Mouse (Mus musculus) midbrain, postnatal 0 days (tissue): ENCODE measurements around the gene 1110017D15Rik. TPM values are rescaled to one million over a fixed set of nuclear protein-coding genes. Genes with fewer than 3 reads are reported as not detected.

Experiments used
- ATAC-seq: fragments of 200-750 bp; cut with Nextera tagmentation; 2 replicates; pipeline ENCODE4 v1.8.0; 2017; ENCODE audit warnings: moderate number of reproducible peaks, mild to moderate bottlenecking, moderate TSS enrichment, moderate library complexity; ENCODE audit not compliant: low FRiP score
- DNase-seq: peaks from one replicate; pipeline ENCODE4 v3.0.0-alpha.2; 2015; ENCODE audit warnings: low spot score
- H3K27ac ChIP-seq: fragments of 300-500 bp; sonication (generic); 2 replicates; pipeline ENCODE4 v1.5.1; 2014; ENCODE audit warnings: low read depth, mild to moderate bottlenecking, low read length, mixed read lengths
- H3K27me3 ChIP-seq: fragments of 300-500 bp; sonication (generic); 2 replicates; pipeline ENCODE4 v1.6.1; 2014; ENCODE audit warnings: low read length, control low read depth, mixed read lengths; ENCODE audit not compliant: insufficient read depth
- H3K36me3 ChIP-seq: fragments of 300-500 bp; sonication (generic); 2 replicates; pipeline ENCODE4 v1.6.1; 2014; ENCODE audit warnings: low read length, control low read depth, mixed read lengths; ENCODE audit not compliant: insufficient read depth
- H3K4me1 ChIP-seq: fragments of 300-500 bp; sonication (generic); 2 replicates; pipeline ENCODE4 v1.6.1; 2014; ENCODE audit warnings: mild to moderate bottlenecking, control low read depth, antibody characterized with exemption, low read length, mixed read lengths; ENCODE audit not compliant: insufficient read depth
- H3K4me2 ChIP-seq: fragments of 300-500 bp; sonication (generic); 2 replicates; pipeline ENCODE4 v1.6.1; 2014; ENCODE audit warnings: low read depth, mild to moderate bottlenecking, low read length, mixed read lengths; ENCODE audit not compliant: poor library complexity, severe bottlenecking
- H3K4me3 ChIP-seq: fragments of 300-500 bp; sonication (generic); 2 replicates; pipeline ENCODE4 v1.5.1; 2014; ENCODE audit warnings: low read depth, mild to moderate bottlenecking, low read length, moderate library complexity
- H3K9ac ChIP-seq: fragments of 300-500 bp; sonication (generic); replicated peaks from 2 replicates; pipeline ENCODE4 v1.6.1; 2014; ENCODE audit warnings: mild to moderate bottlenecking, low read length, moderate library complexity, mixed read lengths; ENCODE audit not compliant: poor library complexity, severe bottlenecking
- H3K9me3 ChIP-seq: fragments of 300-500 bp; sonication (generic); 2 replicates; pipeline ENCODE4 v1.6.1; 2016; ENCODE audit warnings: low read length, control low read depth
- CTCF ChIP-seq: IDR thresholded peaks from 2 replicates; pipeline ENCODE4 v1.5.1; 2016; ENCODE audit warnings: antibody characterized with exemption, mild to moderate bottlenecking
- WGBS: fragments of 180-500 bp; shearing (Covaris S2); extraction: QIAGEN DNeasy Blood & Tissue Kit; methylation state at CpG from one replicate; pipeline ENCODE4 v1.1.7; 2014; 5-methylcytosine and 5-hydroxymethylcytosine counted together
- polyA plus RNA-seq: library from polyadenylated mRNA; unstranded; fragments of >200 nt; fragmentation: Nextera tagmentation; extraction: Ambion mirVana; gene quantifications from 2 replicates; pipeline ENCODE4 v1.2.1, GENCODE M21; 2015
- total RNA-seq: library from RNA; depleted of rRNA; stranded (reverse); fragments of >200 nt; gene quantifications from 2 replicates; pipeline ENCODE4 v1.2.3, GENCODE M21; 2014; rRNA removed

Gene 1110017D15Rik
- total and polyA plus RNA-seq, 2 experiments from 2014 or later: 11.8 to 20.7 TPM

GRCm38 (mm10) chr4:41460690-41461089, 56.4 kb downstream of the 1110017D15Rik start:
- Histone ChIP-seq H3K4me1 (no peaks in the 10 kb centered on the region), H3K27me3 (no peaks in the 10 kb centered on the region), H3K9ac (no peak overlapping the region), H3K4me2 (no peak overlapping the region), H3K36me3 (no peaks in the 10 kb centered on the region), H3K27ac (no peak overlapping the region), H3K9me3 (no peaks in the 10 kb centered on the region), H3K4me3 (no peak overlapping the region)
- DNase-seq: no peak
- no peak for ATAC-seq
- no peak for TF ChIP-seq CTCF
- 94% methylated on average over 1 of the region's 1 CpGs for WGBS

Other genes with a start within 250 kb of the 1110017D15Rik start
- gene Ubap2, start 242.2 kb downstream of the 1110017D15Rik start, total RNA-seq: 19.1 and 36.1 TPM in 2 replicates
- gene Ubap2, start 242.2 kb downstream of the 1110017D15Rik start, polyA plus RNA-seq: 36.2 and 38.5 TPM in 2 replicates
- 61.2 and 65.8 TPM in 2 replicates for gene Dcaf12, start 202.4 kb downstream of the 1110017D15Rik start, total RNA-seq
- gene Dcaf12, start 202.4 kb downstream of the 1110017D15Rik start, polyA plus RNA-seq: 52.6 and 53.2 TPM in 2 replicates
- gene Ubap1, start 168.3 kb downstream of the 1110017D15Rik start, total RNA-seq: 35.0 and 42.1 TPM in 2 replicates
- gene Ubap1, start 168.3 kb downstream of the 1110017D15Rik start, polyA plus RNA-seq: 55.1 and 58.8 TPM in 2 replicates
- 2.7 and 4.9 TPM in 2 replicates for gene Kif24, start 52.4 kb downstream of the 1110017D15Rik start, total RNA-seq
- gene Kif24, start 52.4 kb downstream of the 1110017D15Rik start, polyA plus RNA-seq: 1.4 TPM in 2 replicates
- gene Nudt2, start 52.2 kb downstream of the 1110017D15Rik start, total RNA-seq: 28.3 and 41.0 TPM in 2 replicates
- 70.7 and 79.9 TPM in 2 replicates for gene Nudt2, start 52.2 kb downstream of the 1110017D15Rik start, polyA plus RNA-seq
- gene AI464131, start 14.3 kb downstream of the 1110017D15Rik start, total RNA-seq: 40.5 and 46.0 TPM in 2 replicates
- gene AI464131, start 14.3 kb downstream of the 1110017D15Rik start, polyA plus RNA-seq: 15.7 and 18.1 TPM in 2 replicates
- gene Fam219a, start 52.2 kb upstream of the 1110017D15Rik start, total RNA-seq: 125 and 130 TPM in 2 replicates
- gene Fam219a, start 52.2 kb upstream of the 1110017D15Rik start, polyA plus RNA-seq: 20.5 and 24.1 TPM in 2 replicates
- 1.7 and 6.1 TPM in 2 replicates for gene Dnaic1, start 52.4 kb upstream of the 1110017D15Rik start, total RNA-seq
- 3.2 and 3.8 TPM in 2 replicates for gene Dnaic1, start 52.4 kb upstream of the 1110017D15Rik start, polyA plus RNA-seq
- gene Enho, start 123.0 kb upstream of the 1110017D15Rik start, total RNA-seq: 167 and 217 TPM in 2 replicates
- gene Enho, start 123.0 kb upstream of the 1110017D15Rik start, polyA plus RNA-seq: 146 and 157 TPM in 2 replicates
- gene Cntfr, start 179.8 kb upstream of the 1110017D15Rik start, total RNA-seq: 61.6 and 69.2 TPM in 2 replicates
- 20.1 and 23.4 TPM in 2 replicates for gene Cntfr, start 179.8 kb upstream of the 1110017D15Rik start, polyA plus RNA-seq
- gene Il11ra1, start 182.7 kb upstream of the 1110017D15Rik start, total RNA-seq: 21.8 and 26.5 TPM in 2 replicates
- gene Il11ra1, start 182.7 kb upstream of the 1110017D15Rik start, polyA plus RNA-seq: 28.8 and 35.3 TPM in 2 replicates
- gene Rpp25l, start 196.2 kb upstream of the 1110017D15Rik start, total RNA-seq: 38.3 and 39.7 TPM in 2 replicates
- 44.3 and 49.9 TPM in 2 replicates for gene Rpp25l, start 196.2 kb upstream of the 1110017D15Rik start, polyA plus RNA-seq
- 122 and 150 TPM in 2 replicates for gene Dctn3, start 205.8 kb upstream of the 1110017D15Rik start, total RNA-seq
- gene Dctn3, start 205.8 kb upstream of the 1110017D15Rik start, polyA plus RNA-seq: 308 and 345 TPM in 2 replicates
- gene Arid3c, start 213.8 kb upstream of the 1110017D15Rik start, total RNA-seq: 0.27 and 0.33 TPM in 2 replicates
- gene Arid3c, start 213.8 kb upstream of the 1110017D15Rik start, polyA plus RNA-seq: 0.42 and 0.48 TPM in 2 replicates
- 53.7 and 68.1 TPM in 2 replicates for gene Galt, start 237.9 kb upstream of the 1110017D15Rik start, total RNA-seq
- 54.0 and 60.0 TPM in 2 replicates for gene Galt, start 237.9 kb upstream of the 1110017D15Rik start, polyA plus RNA-seq
- gene Sigmar1, start 238.8 kb upstream of the 1110017D15Rik start, total RNA-seq: 34.1 and 45.4 TPM in 2 replicates
- 44.8 and 55.4 TPM in 2 replicates for gene Sigmar1, start 238.8 kb upstream of the 1110017D15Rik start, polyA plus RNA-seq